Mouse (Mus musculus) heart, adult 2 months (tissue): ENCODE measurements at regions not wholly inside any gene's neighbourhood (a gene's known extent, or its start where the extent isn't known, plus 50 kb on each side); places are given as distances from the start of the nearest gene placed in this dataset.

Source experiments
- DNase-seq, 2 experiments: peaks; one replicate each; pipeline ENCODE4 v3.0.0; 2021
- H3K27ac ChIP-seq: fragments of 200-600 bp; 2 replicates; pipeline ENCODE4 v1.8.1; 2022
- H3K27me3 ChIP-seq: fragments of 200-500 bp; 2 replicates; pipeline ENCODE4 v1.6.1; 2012; ENCODE audit warnings: mild to moderate bottlenecking, low read length, inconsistent platforms, mixed read lengths; ENCODE audit not compliant: control insufficient read depth, insufficient read depth
- H3K36me3 ChIP-seq: fragments of 200-500 bp; 2 replicates; pipeline ENCODE4 v1.6.1; 2012; ENCODE audit warnings: low read length, inconsistent platforms; ENCODE audit not compliant: control insufficient read depth, insufficient read depth
- H3K4me1 ChIP-seq: fragments of 200-500 bp; 2 replicates; pipeline ENCODE4 v1.6.1; 2011; ENCODE audit warnings: low read length; ENCODE audit not compliant: control insufficient read depth, insufficient read depth
- H3K4me3 ChIP-seq: fragments of 200-600 bp; 2 replicates; pipeline ENCODE4 v1.8.1; 2022
- H3K79me2 ChIP-seq: fragments of 200-500 bp; replicated peaks from 2 replicates; pipeline ENCODE4 v1.6.1; 2012; ENCODE audit warnings: mild to moderate bottlenecking, inconsistent platforms, low read length, moderate library complexity, mixed read lengths; ENCODE audit not compliant: control insufficient read depth, insufficient read depth
- H3K9ac ChIP-seq: fragments of 200-500 bp; 2 replicates; pipeline ENCODE4 v1.6.1; 2012; ENCODE audit warnings: low read depth, mild to moderate bottlenecking, control low read depth, inconsistent platforms, low read length, mixed read lengths
- CTCF ChIP-seq: fragments of 200-600 bp; IDR thresholded peaks from 2 replicates; pipeline ENCODE4 v1.8.1; 2022; ENCODE audit warnings: antibody characterized with exemption, mild to moderate bottlenecking, moderate library complexity
- EP300 ChIP-seq: fragments of 200-500 bp; IDR thresholded peaks from 2 replicates; pipeline ENCODE4 v1.6.1; 2011; ENCODE audit warnings: low read depth, low read length, control low read depth; ENCODE audit not compliant: insufficient read depth
- POLR2A ChIP-seq: fragments of 200-500 bp; IDR thresholded peaks from 2 replicates; pipeline ENCODE4 v1.6.1; 2011; ENCODE audit warnings: mild to moderate bottlenecking, low read depth, low read length, control low read depth; ENCODE audit not compliant: insufficient read depth
- WGBS: fragments of 180-500 bp; shearing (Covaris S2); methylation state at CpG from one replicate; pipeline ENCODE4 v1.1.7; 2018; 5-methylcytosine and 5-hydroxymethylcytosine counted together
- intact Hi-C: fragments of 180-260 bp; cut with DNase I; formaldehyde crosslinking; loops from one replicate; pipeline ENCODE4 v1.15.1; 2025

DNA sequence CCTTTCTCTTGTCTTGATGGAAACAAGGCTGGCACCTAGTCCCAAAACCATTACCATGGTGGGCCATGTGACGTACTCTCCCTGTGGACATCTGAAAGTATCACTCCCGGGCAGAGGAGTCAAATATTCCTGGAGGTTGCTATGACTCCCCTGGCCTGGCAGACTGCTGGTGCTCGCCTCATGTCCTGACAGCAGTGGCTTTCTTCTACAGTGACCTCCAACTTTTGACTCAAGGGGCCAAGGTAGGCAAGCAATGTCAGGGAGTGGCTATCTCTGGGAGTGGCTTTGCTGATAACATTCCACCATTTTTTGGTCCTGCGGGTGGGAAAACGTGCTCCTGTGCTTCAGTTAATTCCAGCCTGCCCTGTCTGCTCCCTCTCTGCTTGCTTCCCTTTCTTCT is 54.7 kb upstream of the Ptgfrn start:
- intact Hi-C loops, result loop anchor here (5.0 kb wide), 3 partner anchors 117 to 167 kb away; no protein-coding TSS in a partner anchor

DNA sequence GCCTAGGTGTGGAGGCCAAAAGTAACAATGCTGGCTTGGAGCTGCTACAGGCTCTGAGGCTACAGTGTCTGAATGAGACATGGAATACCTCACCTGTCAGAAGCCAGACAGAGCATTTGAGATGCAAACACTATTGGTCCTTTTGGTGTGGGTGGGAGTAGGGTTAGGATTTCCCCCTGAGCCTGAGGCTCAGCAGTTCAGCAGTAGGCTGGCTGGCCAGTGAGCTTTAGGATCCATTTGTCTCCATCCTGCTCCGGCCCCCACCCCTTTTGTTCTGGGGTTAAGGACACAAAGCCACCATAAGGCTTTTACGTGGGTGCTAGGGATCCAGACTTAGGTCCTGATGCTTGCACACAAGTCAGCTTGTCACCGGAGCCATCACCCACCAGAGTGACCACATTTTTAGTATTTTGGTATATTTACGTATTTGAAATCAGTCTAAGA is 53.9 kb upstream of the Ptgfrn start:
- H3K4me3 ChIP-seq, result no peak overlapping the region
- no peak overlapping the region for H3K9ac ChIP-seq
- H3K27me3 ChIP-seq, result no peaks in the 10 kb centered on the region
- intact Hi-C loops, result loop anchor here (5.0 kb wide), 3 partner anchors 117 to 167 kb away; no protein-coding TSS in a partner anchor
- no peak for TF ChIP-seq CTCF
- TF ChIP-seq EP300, result no peak
- TF ChIP-seq POLR2A, result no peak
- 92% methylated on average over 4 of the region's 4 CpGs for WGBS
- no peaks in the 10 kb centered on the region for H3K79me2 ChIP-seq
- H3K27ac ChIP-seq, result no peak overlapping the region
- peaks cover 3% of the 10 kb centered on the region for H3K4me1 ChIP-seq
- H3K36me3 ChIP-seq, result no peaks in the 10 kb centered on the region
- DNase-seq, result no peak

More for the DNA sequence above, 54.7 kb upstream of the Ptgfrn start:
- Histone ChIP-seq H3K36me3 (no peaks in the 10 kb centered on the region), H3K27ac (no peak overlapping the region), H3K4me1 (peaks cover 3% of the 10 kb centered on the region), H3K9ac (no peak overlapping the region), H3K27me3 (no peaks in the 10 kb centered on the region), H3K4me3 (no peak overlapping the region), H3K79me2 (no peaks in the 10 kb centered on the region)
- no peak for DNase-seq
- WGBS, result 67% methylated on average over 5 of the region's 5 CpGs
- no peak for TF ChIP-seq EP300
- TF ChIP-seq CTCF, result no peak
- TF ChIP-seq POLR2A, result no peak

DNA sequence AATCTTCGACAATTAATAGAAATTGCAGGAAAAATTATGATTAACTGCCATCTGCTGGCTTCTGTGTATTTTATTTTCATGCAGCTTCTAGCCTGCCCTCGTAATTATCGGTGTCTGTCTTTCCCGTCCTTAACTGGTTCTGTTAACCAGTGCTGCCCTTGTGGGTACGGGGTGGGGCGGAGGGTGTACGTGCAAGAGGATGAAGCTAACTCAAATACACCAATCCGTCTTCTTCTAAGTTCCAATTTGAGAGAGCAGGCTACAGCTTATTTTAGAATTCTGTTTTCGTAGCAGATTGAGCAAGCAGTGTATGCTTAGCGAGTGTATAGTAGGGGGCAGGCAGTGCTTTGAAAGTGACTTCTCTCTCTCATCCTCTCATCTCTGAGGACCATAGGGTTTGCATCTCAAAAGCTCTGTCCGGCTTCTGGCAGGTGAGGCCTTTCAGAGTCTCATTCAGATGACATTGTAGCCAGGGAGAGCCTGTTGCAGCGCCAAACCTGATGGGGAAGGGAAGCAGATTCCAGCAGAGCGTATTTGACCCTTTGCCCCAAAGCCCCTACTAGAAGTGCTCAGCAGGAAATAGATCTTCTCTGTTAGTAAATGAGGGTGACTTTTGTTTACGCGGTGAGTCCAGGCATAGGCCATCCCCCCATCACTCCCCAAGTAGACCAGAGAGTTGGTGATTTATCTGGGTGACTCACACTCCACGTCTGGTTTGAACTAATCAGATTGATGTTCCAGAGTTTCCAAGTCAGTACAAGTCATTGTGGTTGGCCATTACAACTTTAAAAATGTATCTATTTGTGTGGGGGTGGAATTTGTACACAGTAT is 53.3 kb upstream of the Ptgfrn start:
- Histone ChIP-seq H3K27me3 (no peaks in the 10 kb centered on the region), H3K4me3 (no peak overlapping the region), H3K9ac (no peak overlapping the region), H3K4me1 (peaks cover 3% of the 10 kb centered on the region), H3K36me3 (no peaks in the 10 kb centered on the region), H3K79me2 (no peaks in the 10 kb centered on the region), H3K27ac (no peak overlapping the region)
- peak; percentile 56 for TF ChIP-seq CTCF
- TF ChIP-seq POLR2A, result no peak
- intact Hi-C loops, result loop anchor here (5.0 kb wide), 3 partner anchors 116 to 166 kb away; no protein-coding TSS in a partner anchor
- WGBS, result 60% methylated on average over 16 of the region's 16 CpGs
- DNase-seq, result no peak

DNA sequence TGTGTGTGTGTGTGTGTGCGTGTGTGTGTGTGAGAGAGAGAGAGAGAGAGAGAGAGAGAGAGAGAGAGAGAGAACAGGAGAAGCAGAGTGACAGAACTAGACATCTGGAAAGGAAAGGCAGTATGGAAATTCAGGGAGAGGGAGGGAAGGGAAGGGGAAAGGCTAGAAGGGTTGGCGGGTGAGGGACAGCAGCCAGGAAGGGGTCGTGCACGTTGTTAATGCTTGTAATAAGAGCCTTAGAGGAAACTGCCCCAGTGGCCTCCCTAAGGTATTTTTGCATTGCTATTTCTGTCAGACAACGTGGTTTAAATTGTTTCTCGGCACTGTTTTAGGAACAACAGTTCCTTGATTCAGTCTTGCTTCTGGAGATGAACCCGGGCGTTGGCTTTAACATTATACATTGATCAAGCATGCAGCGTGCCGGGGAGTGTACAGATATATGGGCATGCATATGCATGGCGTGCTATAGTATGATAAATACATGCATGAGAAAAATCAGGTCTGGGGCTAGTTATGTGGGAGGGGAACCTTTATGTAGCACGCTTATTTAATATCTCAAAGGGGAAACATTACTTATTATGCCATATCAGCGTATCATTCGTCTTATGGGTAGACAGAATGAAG is 52.6 kb upstream of the Ptgfrn start:
- peak overlapping the region; percentile 12; the same call in 1 of the 2 replicates for H3K27ac ChIP-seq
- 0 out of 2 replicates have a peak overlapping the region, but pooled peaks have one; percentile 33 for H3K9ac ChIP-seq
- H3K4me3 ChIP-seq, result no peak overlapping the region; the same call in 1 of the 2 replicates
- no peaks in the 10 kb centered on the region for H3K27me3 ChIP-seq
- 30% methylated on average over 14 of the region's 14 CpGs for WGBS
- DNase-seq, result peak in 1 of 2 experiments; percentile 11
- H3K79me2 ChIP-seq, result no peaks in the 10 kb centered on the region
- intact Hi-C loops, result loop anchor here (1.0 to 5.0 kb wide), 4 partner anchors 115 to 188 kb away; no protein-coding TSS in a partner anchor
- peaks cover 3% of the 10 kb centered on the region for H3K4me1 ChIP-seq
- TF ChIP-seq EP300 (no peak), CTCF (no peak), POLR2A (no peak)
- H3K36me3 ChIP-seq, result no peaks in the 10 kb centered on the region

DNA sequence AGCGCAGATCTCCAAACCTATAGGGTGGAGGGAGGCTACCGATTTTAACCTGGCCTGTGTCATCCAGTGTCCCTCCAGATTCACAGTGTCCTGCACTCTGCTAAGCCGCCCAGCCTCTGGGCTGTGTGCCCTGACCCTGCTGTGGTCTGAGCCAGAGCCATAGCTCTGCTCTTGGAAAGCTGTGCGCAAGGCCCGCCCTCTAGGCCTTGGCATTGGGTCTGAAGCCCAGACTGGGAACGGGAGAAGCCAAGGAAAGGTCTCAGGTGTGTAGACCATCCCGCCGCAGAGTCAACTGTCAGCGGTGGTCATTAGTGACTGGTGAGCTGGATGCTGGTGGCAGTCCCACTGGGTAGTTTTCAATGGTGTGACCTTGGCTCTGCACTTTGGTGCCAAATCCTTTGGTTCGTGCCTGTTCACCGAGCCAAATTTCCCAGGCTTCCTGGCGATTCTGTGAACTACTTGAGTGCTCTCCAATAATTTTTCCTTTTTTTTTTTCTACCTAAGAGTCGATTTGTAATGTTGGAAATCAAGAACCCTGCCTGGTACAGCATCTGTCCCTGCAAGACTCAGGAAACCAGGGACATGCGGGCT is 52.0 kb upstream of the Ptgfrn start:
- H3K36me3 ChIP-seq, result no peaks in the 10 kb centered on the region
- DNase-seq, result peak; percentile 75 to 82
- peaks cover 3% of the 10 kb centered on the region for H3K4me1 ChIP-seq
- H3K79me2 ChIP-seq, result no peaks in the 10 kb centered on the region
- H3K9ac ChIP-seq, result peak overlapping the region; percentile 46; the same call in 1 of the 2 replicates
- 27% methylated on average over 14 of the region's 14 CpGs for WGBS
- peak overlapping the region; percentile 27 for H3K4me3 ChIP-seq
- peak overlapping the region; percentile 60 for H3K27ac ChIP-seq
- TF ChIP-seq POLR2A, result no peak
- no peak for TF ChIP-seq CTCF
- TF ChIP-seq EP300, result no peak
- H3K27me3 ChIP-seq, result no peaks in the 10 kb centered on the region
- intact Hi-C loops, result loop anchor here (1.0 to 5.0 kb wide), 4 partner anchors 115 to 188 kb away; no protein-coding TSS in a partner anchor
